Mouse (Mus musculus) inflammation-experienced regulatory T-cells (primary cell): ENCODE results near the gene Zfp300. TPM values are rescaled to one million over a fixed set of nuclear protein-coding genes. Genes with fewer than 3 reads are reported as not detected.

Experiments used
- polyA plus RNA-seq, 2 experiments: library from polyadenylated mRNA; unstranded; fragments of 100-300 nt; shearing (Covaris generic); gene quantifications; one replicate each; pipeline ENCODE4 v1.2.1; 2017

The Zfp300 gene
- 1 to 10 TPM; 1.5 to 3.7 TPM for polyA plus RNA-seq

DNA sequence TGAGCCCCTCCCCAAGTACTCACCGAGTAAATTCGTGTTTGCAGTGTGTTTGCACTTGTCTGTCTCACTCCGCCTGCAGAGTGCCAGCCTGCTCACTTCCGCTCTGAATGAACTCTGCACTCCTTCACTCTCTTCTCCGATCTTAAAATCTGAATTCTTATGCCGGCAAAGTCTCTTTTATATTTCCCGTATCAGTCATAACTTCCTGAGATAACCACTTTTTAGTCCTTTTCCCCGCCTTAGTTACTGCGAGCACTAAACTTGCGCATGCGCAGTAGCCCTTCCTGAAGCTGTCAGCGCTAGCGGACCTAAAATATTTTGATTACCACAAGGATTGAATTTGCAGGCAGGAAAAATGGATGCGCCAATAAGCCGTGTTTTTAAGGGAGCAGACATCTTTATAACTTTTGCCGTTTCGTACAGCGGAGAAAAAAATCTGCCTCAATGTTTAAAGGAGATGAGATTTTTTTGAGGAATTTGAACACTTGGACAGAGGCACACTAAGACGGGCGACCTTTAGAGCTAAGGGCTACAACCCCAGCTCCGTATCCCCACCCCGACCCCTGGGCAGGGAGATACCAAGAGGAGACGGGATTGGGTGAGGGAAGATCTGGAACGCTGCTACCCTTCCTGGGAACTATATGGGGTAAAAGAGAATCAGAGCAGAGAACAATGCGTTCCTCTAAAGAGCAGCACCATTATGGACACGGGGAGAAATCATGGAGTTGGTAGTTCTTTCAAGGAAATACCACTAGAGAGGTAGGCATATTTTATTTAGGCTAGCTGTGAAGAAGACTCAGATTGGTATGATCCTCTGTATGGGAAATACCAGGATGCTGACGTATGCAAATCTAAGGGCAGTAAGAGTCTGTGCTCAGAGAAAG lies at the start of gene Zfp300:
Gene Zfp300 (minus strand): TSS at position 545 of the 884 bp plus-strand sequence.

DNA sequence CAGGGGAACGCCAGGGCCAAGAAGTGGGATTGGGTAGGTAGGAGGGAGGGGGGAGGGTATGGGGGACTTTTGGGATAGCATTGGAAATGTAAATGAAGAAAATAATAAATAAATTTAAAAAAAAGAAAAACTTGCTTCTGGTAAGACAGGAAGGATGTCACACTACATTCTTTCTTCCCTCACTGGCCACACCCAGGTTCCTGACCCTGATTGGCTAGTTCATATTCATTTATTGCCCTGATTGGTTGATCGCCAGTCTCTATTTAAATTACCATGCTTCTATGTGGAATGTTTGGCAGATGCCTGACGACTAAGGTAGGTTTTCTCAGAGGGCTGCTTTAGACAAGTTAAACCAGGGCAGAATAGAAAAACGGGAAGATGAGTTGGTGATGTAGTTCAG lies 26.2 kb upstream of the Zfp300 start, which contains the start of gene Ssxa1:
Gene Ssxa1 (plus strand): TSS at position 301 of the 400 bp plus-strand sequence.

DNA sequence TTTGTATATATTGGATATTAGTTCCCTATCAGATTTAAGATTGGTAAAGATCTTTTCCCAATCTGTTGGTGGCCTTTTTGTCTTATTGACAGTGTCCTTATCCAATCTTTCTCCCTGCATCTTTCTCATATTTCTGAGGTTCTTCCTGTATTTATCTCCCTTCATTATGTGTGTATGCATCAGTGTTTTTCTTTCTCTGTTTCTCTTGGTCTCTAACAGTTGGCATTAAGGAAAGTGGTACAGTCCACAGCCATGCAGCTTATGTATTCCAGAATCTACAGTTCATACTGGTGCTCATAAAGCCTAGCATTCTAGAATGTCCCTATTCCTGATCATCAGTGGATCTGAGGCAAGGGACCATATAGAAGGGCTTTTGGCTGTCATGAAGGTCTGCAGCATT lies 21.2 kb downstream of the Zfp300 start, which contains the start of gene Spaca5:
Gene Spaca5 (plus strand): TSS at position 301 of the 400 bp plus-strand sequence.

DNA sequence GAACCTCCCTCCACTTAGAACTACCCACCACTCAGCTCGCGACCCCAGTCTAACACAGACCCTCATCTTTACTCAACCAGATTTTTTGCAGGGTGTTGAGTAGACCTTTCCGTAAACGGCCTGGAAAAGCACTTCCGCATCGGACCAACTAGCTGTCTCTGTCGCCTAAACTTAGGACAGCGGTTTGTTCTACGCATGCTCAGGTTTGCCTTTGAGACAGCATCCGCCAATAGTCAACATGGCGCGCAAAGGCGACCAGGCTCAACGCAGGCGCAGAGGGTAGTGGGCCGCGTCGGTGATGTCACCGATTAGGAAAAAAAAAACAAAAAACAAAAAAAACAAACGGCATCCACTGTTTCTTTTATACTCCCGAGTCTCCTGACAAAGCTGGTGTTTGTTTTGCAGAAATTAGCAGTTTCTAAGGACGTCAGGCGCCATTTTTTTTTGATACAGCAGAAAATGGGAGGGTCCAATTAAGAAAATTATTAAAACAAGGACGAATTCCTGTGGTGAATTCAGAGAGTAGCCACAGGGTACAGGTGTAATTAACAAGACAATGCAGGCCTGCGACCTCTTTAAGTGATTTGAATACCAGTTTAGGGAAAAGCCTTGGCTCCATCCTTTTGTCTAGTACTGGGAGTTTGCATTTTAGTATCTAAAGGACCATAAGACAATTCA lies 27.3 kb downstream of the Zfp300 start, which contains the start of gene Zfp182:
Gene Zfp182 (minus strand): TSS at position 451 of the 678 bp plus-strand sequence.

Other genes starting within 250 kb of the Zfp300 start
- 1 to 10 TPM in 1 of 2 experiments, under 1 TPM in 1; 0.74 to 1.0 TPM for gene Timp1, start 219.4 kb downstream of the Zfp300 start, polyA plus RNA-seq
- gene Syn1, start 168.5 kb downstream of the Zfp300 start, polyA plus RNA-seq: under 1 TPM; 0.06 to 0.56 TPM
- 10 to 100 TPM in 1 of 2 experiments, 1 to 10 TPM in 1; 1.3 to 11.3 TPM for gene Cfp, start 158.0 kb downstream of the Zfp300 start, polyA plus RNA-seq
- gene Elk1, start 138.9 kb downstream of the Zfp300 start, polyA plus RNA-seq: 10 to 100 TPM in 1 of 2 experiments, 1 to 10 TPM in 1; 9.6 to 10.4 TPM
- 10 to 100 TPM; 37.5 to 38.0 TPM for gene Uxt, start 127.5 kb downstream of the Zfp300 start, polyA plus RNA-seq
- gene Zfp182, start 27.2 kb downstream of the Zfp300 start, polyA plus RNA-seq: 10 to 100 TPM; 10.2 to 13.3 TPM
- gene Spaca5, start 21.1 kb downstream of the Zfp300 start, polyA plus RNA-seq: not detected
- not detected for gene Ssxa1, start 26.3 kb upstream of the Zfp300 start, polyA plus RNA-seq
- gene Gm21876, start 86.1 kb upstream of the Zfp300 start, polyA plus RNA-seq: not detected